Mouse (Mus musculus) cerebellum, adult 9-11 months (tissue): ENCODE results near the gene Gna12.

Experiments
- DNase-seq: peaks from one replicate; pipeline ENCODE4 v3.0.0; 2022

The Gna12 gene

GRCm38 (mm10) chr5:140792233-140792632 is 38.0 kb downstream of the Gna12 start:
- DNase-seq, result no peak

- peak; percentile 58 for DNase-seq
Measured at GRCm38 (mm10) chr5:140790937-140791877, 39.0 kb downstream of the Gna12 start.

- DNase-seq, result no peak
Measured at GRCm38 (mm10) chr5:140790392-140790791, 39.8 kb downstream of the Gna12 start.

- no peak for DNase-seq
Measured at GRCm38 (mm10) chr5:140789561-140789960, 40.7 kb downstream of the Gna12 start.

GRCm38 (mm10) chr5:140785240-140785872 is 44.9 kb downstream of the Gna12 start:
- DNase-seq, result no peak

- no peak for DNase-seq
Measured at GRCm38 (mm10) chr5:140784288-140784687, 45.9 kb downstream of the Gna12 start.

GRCm38 (mm10) chr5:140783577-140783976 is 46.7 kb downstream of the Gna12 start:
- DNase-seq, result no peak

GRCm38 (mm10) chr5:140781886-140782572 is 48.2 kb downstream of the Gna12 start:
- DNase-seq, result no peak

GRCm38 (mm10) chr5:140781122-140781521 is 49.1 kb downstream of the Gna12 start:
- DNase-seq, result no peak

- no peak for DNase-seq
Measured at GRCm38 (mm10) chr5:140776968-140777367, 53.3 kb downstream of the Gna12 start.

GRCm38 (mm10) chr5:140775111-140775510 is 55.1 kb downstream of the Gna12 start:
- no peak for DNase-seq

- DNase-seq, result no peak
Measured at GRCm38 (mm10) chr5:140772158-140772557, 58.1 kb downstream of the Gna12 start.

GRCm38 (mm10) chr5:140771612-140772011 is 58.6 kb downstream of the Gna12 start:
- no peak for DNase-seq

GRCm38 (mm10) chr5:140768333-140768732 is 61.9 kb downstream of the Gna12 start:
- DNase-seq, result peak; percentile 81

- DNase-seq, result peak; percentile 68
Measured at GRCm38 (mm10) chr5:140767704-140768141, 62.5 kb downstream of the Gna12 start.

- DNase-seq, result no peak
Measured at GRCm38 (mm10) chr5:140766566-140766965, 63.7 kb downstream of the Gna12 start.

GRCm38 (mm10) chr5:140764921-140765613 is 65.2 kb downstream of the Gna12 start:
- no peak for DNase-seq

GRCm38 (mm10) chr5:140762540-140762939 is 67.7 kb downstream of the Gna12 start:
- DNase-seq, result no peak

GRCm38 (mm10) chr5:140758864-140759263 is 71.4 kb downstream of the Gna12 start:
- DNase-seq, result no peak

GRCm38 (mm10) chr5:140753223-140753622 is 77.0 kb downstream of the Gna12 start:
- DNase-seq, result no peak

GRCm38 (mm10) chr5:140752639-140753038 is 77.6 kb downstream of the Gna12 start:
- DNase-seq, result no peak

- no peak for DNase-seq
Measured at GRCm38 (mm10) chr5:140752041-140752440, 78.2 kb downstream of the Gna12 start.

GRCm38 (mm10) chr5:140750925-140751324 is 79.3 kb downstream of the Gna12 start:
- DNase-seq, result no peak
